Mouse (Mus musculus): Measurements from ENCODE around the gene Grin2c. TPM values are rescaled to one million over a fixed set of nuclear protein-coding genes. Genes with fewer than 3 reads are reported as not detected.

The Grin2c gene
- polyA plus RNA-seq, 1 experiment from 2014 or later = 0.18 TPM

DNA sequence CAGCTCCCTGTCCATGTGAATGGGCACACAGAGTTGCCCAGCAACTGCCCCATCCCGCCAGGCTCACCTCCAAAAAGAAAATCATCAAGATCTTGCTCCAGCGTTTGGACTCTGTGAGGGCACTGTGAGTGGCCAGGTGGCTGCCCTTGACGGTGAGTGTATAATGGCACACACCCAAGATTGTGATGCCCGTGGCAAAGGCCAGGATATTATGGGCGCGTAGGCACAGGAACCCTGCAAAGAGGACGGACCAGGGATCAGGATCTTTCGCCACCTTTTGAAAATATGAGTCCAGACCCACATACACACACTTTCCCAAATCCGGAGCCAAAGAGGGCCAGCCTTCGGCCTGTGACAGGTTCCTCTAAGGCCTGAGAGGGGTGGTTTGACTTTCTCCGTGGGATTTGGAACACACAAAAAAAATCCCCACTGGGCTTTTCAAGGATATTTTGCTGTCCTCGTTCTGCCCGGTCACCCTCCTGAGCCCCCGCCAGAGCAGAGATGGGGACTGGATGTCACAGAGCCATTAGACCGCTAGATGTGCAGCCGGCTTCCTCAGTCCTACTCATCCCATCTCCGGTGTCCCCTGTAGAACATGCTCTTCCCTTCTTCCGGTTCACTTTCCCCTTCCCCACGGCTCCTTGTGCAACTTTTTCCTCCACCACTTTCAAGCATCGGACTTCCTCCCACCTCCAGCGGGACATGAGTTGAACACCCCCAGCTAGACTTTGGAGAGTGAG is 29.6 kb upstream of the Grin2c start:
- H3K9me3 ChIP-seq (ENCODE audit: control insufficient read depth, low read length) = no peaks in the 10 kb centered on the region
- H3K27ac ChIP-seq (ENCODE audit: low read depth, low read length) = no peak overlapping the region
- peak overlapping the region; percentile 64 for H3K9ac ChIP-seq (ENCODE audit: low read length)
- no peak for ATAC-seq (ENCODE audit: low FRiP score)
- H3K36me3 ChIP-seq (ENCODE audit: control insufficient read depth, insufficient read depth, low read length) = no peaks in the 10 kb centered on the region
- WGBS = 60% methylated on average over 21 of the region's 21 CpGs
- DNase-seq (ENCODE audit: low spot score, missing footprints) = no peak
- H3K27me3 ChIP-seq (ENCODE audit: control insufficient read depth, insufficient read depth, low read length) = 0 out of 2 replicates have a peak, but pooled peaks cover 5% of the 10 kb centered on the region
- H3K4me2 ChIP-seq = peak overlapping the region; percentile 83
- peak overlapping the region; percentile 44 for H3K4me3 ChIP-seq (ENCODE audit: low read depth, low read length)
- H3K4me1 ChIP-seq (ENCODE audit: control insufficient read depth, insufficient read depth, low read length) = no peaks in the 10 kb centered on the region

DNA sequence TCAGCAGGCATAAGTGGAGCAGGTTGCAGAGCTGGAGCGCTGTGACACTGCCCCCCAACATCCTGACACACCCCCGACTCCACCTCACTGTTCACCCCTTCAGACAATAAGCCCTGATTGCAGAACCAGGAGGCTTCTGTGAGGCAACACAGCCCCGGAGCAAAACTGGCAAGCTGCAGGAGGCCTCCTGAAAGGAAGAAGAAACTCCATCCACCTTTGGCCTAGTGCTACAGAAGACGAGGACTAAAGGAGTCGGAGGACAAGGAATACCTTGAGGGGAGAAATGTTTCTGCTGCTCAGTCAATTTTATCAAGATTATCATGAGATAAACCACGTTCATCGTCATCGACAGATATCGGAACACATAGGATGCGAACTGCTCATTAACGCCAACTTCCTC is 28.9 kb upstream of the Grin2c start:
- Histone ChIP-seq H3K9ac (ENCODE audit: low read length) (no peak overlapping the region), H3K4me2 (no peak overlapping the region), H3K4me1 (ENCODE audit: control insufficient read depth, insufficient read depth, low read length) (no peaks in the 10 kb centered on the region), H3K36me3 (ENCODE audit: control insufficient read depth, insufficient read depth, low read length) (no peaks in the 10 kb centered on the region), H3K4me3 (ENCODE audit: low read depth, low read length) (no peak overlapping the region), H3K27me3 (ENCODE audit: control insufficient read depth, insufficient read depth, low read length) (0 out of 2 replicates have a peak, but pooled peaks cover 5% of the 10 kb centered on the region), H3K27ac (ENCODE audit: low read depth, low read length) (no peak overlapping the region), H3K9me3 (ENCODE audit: control insufficient read depth, low read length) (no peaks in the 10 kb centered on the region)
- DNase-seq (ENCODE audit: low spot score, missing footprints) = no peak
- WGBS = 94% methylated on average over 11 of the region's 11 CpGs
- no peak for ATAC-seq (ENCODE audit: low FRiP score)

DNA sequence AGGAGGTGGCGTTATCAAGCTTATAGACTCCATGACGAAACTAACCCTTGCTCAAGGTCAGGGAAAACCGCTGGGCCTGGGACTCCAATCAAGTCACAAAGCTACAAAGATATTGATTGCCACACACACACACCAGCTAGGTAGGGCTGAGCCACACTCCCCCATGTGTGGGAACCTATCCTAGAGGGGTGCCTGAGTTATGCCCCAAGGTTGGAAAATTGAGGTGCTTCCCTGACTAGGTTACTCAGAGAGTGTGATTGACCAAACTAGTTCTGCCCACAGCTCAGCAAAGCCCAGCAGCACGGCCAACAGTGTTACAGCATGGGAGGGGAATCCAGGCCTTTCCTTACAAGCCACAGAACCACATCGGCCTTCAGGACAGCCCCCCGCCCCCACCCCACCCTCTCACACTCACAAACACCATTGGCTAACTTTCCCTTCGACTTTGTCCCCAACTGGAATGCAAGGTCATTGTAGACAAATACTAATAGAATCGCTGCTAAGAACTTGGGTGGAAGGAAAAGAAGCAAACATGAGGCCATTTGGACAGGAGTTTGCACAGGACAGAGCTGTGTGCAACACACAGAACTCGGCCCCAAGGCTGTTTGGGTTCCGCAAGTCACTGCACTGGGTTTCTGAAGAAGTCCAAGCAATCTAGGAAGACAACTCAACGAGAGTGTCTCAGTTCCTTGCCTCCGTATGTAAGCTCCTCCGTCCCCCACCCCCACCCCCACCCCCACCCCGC is 25.8 kb upstream of the Grin2c start:
- Histone ChIP-seq H3K27ac (ENCODE audit: low read depth, low read length) (no peak overlapping the region), H3K4me2 (no peak overlapping the region), H3K4me1 (ENCODE audit: control insufficient read depth, insufficient read depth, low read length) (no peaks in the 10 kb centered on the region), H3K27me3 (ENCODE audit: control insufficient read depth, insufficient read depth, low read length) (0 out of 2 replicates have a peak, but pooled peaks cover 5% of the 10 kb centered on the region), H3K9me3 (ENCODE audit: control insufficient read depth, low read length) (no peaks in the 10 kb centered on the region), H3K4me3 (ENCODE audit: low read depth, low read length) (no peak overlapping the region), H3K36me3 (ENCODE audit: control insufficient read depth, insufficient read depth, low read length) (no peaks in the 10 kb centered on the region), H3K9ac (ENCODE audit: low read length) (no peak overlapping the region)
- no peak for ATAC-seq (ENCODE audit: low FRiP score)
- 73% methylated on average over 14 of the region's 14 CpGs for WGBS
- no peak for DNase-seq (ENCODE audit: low spot score, missing footprints)

DNA sequence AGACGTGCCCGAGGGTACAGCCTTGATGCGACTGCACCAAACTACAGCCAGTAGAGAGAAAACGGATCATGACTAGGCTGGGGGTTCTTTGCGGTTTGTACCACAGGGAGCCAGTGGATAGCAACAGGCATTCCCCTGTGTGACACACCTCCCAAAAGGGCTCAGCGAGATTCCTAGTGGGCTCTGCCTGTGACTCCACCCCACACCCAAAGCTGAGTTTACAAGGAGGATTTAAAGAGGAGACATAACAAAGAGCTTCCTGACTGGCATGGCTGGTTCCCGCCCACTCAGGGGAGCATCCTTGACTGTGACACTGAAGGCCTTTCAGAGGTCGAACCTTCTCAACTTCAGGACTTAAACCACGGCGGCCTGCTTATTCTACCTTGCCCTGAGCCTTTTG is 24.5 kb upstream of the Grin2c start:
- Histone ChIP-seq H3K4me1 (ENCODE audit: control insufficient read depth, insufficient read depth, low read length) (no peaks in the 10 kb centered on the region; the same call in 1 of the 2 replicates), H3K9me3 (ENCODE audit: control insufficient read depth, low read length) (no peaks in the 10 kb centered on the region), H3K27ac (ENCODE audit: low read depth, low read length) (no peak overlapping the region), H3K36me3 (ENCODE audit: control insufficient read depth, insufficient read depth, low read length) (no peaks in the 10 kb centered on the region), H3K27me3 (ENCODE audit: control insufficient read depth, insufficient read depth, low read length) (no peaks in the 10 kb centered on the region), H3K9ac (ENCODE audit: low read length) (0 out of 2 replicates have a peak overlapping the region, but pooled peaks have one; percentile 4), H3K4me2 (no peak overlapping the region), H3K4me3 (ENCODE audit: low read depth, low read length) (no peak overlapping the region)
- ATAC-seq (ENCODE audit: low FRiP score) (no peak), DNase-seq (ENCODE audit: low spot score, missing footprints) (no peak)
- 76% methylated on average over 10 of the region's 10 CpGs for WGBS

DNA sequence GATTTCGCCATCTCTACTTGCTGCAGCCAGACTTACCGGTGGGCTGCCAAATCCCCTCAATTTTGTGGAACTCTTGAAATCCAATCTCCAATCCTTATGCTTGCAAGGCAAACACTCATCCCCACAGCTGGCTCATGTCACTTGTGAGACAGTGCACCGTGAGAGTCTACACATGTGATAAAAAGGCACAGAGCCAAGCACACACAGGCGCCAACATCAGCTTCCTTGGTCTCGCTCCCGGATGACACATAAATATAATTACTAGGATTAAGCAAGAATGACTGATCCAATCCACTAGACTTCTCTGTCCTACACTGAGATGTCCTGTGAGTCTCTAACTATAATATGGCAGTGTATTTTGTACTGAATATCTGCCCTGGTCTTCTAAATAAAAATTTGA is 23.9 kb upstream of the Grin2c start:
- WGBS = 91% methylated on average over 6 of the region's 6 CpGs
- H3K36me3 ChIP-seq (ENCODE audit: control insufficient read depth, insufficient read depth, low read length) = no peaks in the 10 kb centered on the region
- no peak overlapping the region for H3K9ac ChIP-seq (ENCODE audit: low read length)
- H3K4me3 ChIP-seq (ENCODE audit: low read depth, low read length) = no peak overlapping the region
- no peak for DNase-seq (ENCODE audit: low spot score, missing footprints)
- no peak overlapping the region for H3K27ac ChIP-seq (ENCODE audit: low read depth, low read length)
- no peaks in the 10 kb centered on the region for H3K27me3 ChIP-seq (ENCODE audit: control insufficient read depth, insufficient read depth, low read length)
- H3K9me3 ChIP-seq (ENCODE audit: control insufficient read depth, low read length) = no peaks in the 10 kb centered on the region
- H3K4me1 ChIP-seq (ENCODE audit: control insufficient read depth, insufficient read depth, low read length) = no peaks in the 10 kb centered on the region; the same call in 1 of the 2 replicates
- no peak overlapping the region for H3K4me2 ChIP-seq
- no peak for ATAC-seq (ENCODE audit: low FRiP score)

DNA sequence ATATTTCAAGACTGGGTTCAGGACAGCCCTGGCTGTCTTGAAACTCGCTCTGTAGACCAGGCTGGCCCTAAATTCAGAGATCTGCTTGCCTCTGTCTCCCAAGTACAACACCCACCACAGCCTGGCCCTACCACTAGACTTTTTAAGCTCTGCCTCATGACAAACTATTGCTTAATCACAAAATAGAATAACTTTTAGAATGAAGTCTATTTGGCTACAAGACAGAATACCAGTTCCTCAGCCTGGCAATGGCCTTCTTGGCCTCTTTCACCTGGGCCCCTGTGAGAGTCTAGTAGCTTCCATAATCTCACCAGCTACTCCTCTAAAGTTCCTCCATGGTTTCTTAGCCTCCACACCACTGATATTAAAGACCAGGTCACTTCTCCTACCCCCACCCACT is 23.3 kb upstream of the Grin2c start:
- ATAC-seq (ENCODE audit: low FRiP score) (no peak), DNase-seq (ENCODE audit: low spot score, missing footprints) (no peak)
- H3K27me3 ChIP-seq (ENCODE audit: control insufficient read depth, insufficient read depth, low read length) = no peaks in the 10 kb centered on the region
- no peak overlapping the region for H3K9ac ChIP-seq (ENCODE audit: low read length)
- H3K9me3 ChIP-seq (ENCODE audit: control insufficient read depth, low read length) = no peaks in the 10 kb centered on the region
- no peak overlapping the region for H3K4me3 ChIP-seq (ENCODE audit: low read depth, low read length)
- 78% methylated on average over 1 of the region's 1 CpGs for WGBS
- H3K4me1 ChIP-seq (ENCODE audit: control insufficient read depth, insufficient read depth, low read length) = no peaks in the 10 kb centered on the region; the same call in 1 of the 2 replicates
- H3K4me2 ChIP-seq = no peak overlapping the region
- H3K27ac ChIP-seq (ENCODE audit: low read depth, low read length) = no peak overlapping the region
- no peaks in the 10 kb centered on the region for H3K36me3 ChIP-seq (ENCODE audit: control insufficient read depth, insufficient read depth, low read length)

DNA sequence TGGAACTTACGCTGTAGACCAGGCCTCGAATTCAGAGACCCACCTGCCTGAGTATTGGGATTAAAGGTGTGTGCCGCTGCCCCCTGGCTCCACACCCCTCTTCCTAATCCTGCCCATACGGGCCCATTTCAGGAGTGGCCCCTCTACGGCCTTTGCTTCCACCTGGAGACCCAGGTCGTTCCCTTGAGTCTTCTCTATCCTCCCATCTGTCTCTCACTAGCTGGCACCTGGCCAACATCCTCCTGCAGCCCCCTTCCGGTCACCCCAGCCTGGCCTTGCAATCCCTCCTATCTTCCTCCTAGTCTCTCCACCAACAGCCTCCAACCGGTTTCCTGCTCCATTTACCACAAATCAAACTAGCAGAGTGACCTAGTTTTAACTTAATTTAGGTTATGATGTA is 22.8 kb upstream of the Grin2c start:
- 85% methylated on average over 8 of the region's 8 CpGs for WGBS
- no peaks in the 10 kb centered on the region for H3K36me3 ChIP-seq (ENCODE audit: control insufficient read depth, insufficient read depth, low read length)
- ATAC-seq (ENCODE audit: low FRiP score) = no peak

DNA sequence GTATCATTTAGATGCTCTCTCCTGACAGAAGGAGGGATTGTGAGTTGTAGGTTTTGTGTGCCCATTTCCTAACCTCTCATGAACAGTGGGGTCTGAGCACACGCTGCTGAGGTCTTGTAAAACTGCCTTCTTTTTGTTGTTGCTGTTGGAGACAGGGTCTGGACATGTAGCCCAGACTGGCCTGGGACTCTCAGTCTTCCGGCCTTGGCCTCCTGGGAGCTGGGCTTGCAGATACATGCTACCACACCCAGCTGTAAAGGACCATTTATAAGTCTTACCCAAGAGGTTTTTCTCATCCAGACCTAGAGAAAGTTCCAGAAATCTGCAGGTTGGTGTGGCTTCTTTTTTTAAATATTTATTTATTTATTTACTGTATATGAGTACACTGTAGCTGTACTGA is 21.3 kb upstream of the Grin2c start:
- WGBS = 83% methylated on average over 2 of the region's 2 CpGs
- no peak overlapping the region for H3K27ac ChIP-seq (ENCODE audit: low read depth, low read length)
- no peak overlapping the region for H3K4me3 ChIP-seq (ENCODE audit: low read depth, low read length)
- no peak overlapping the region for H3K9ac ChIP-seq (ENCODE audit: low read length)
- H3K36me3 ChIP-seq (ENCODE audit: control insufficient read depth, insufficient read depth, low read length) = no peaks in the 10 kb centered on the region
- no peaks in the 10 kb centered on the region; the same call in 1 of the 2 replicates for H3K4me1 ChIP-seq (ENCODE audit: control insufficient read depth, insufficient read depth, low read length)
- no peak for DNase-seq (ENCODE audit: low spot score, missing footprints)
- no peaks in the 10 kb centered on the region for H3K27me3 ChIP-seq (ENCODE audit: control insufficient read depth, insufficient read depth, low read length)
- no peak overlapping the region for H3K4me2 ChIP-seq
- no peaks in the 10 kb centered on the region for H3K9me3 ChIP-seq (ENCODE audit: control insufficient read depth, low read length)
- ATAC-seq (ENCODE audit: low FRiP score) = no peak

More for the DNA sequence above, 22.8 kb upstream of the Grin2c start:
- Histone ChIP-seq H3K27ac (ENCODE audit: low read depth, low read length) (no peak overlapping the region), H3K4me2 (no peak overlapping the region), H3K4me3 (ENCODE audit: low read depth, low read length) (no peak overlapping the region), H3K9me3 (ENCODE audit: control insufficient read depth, low read length) (no peaks in the 10 kb centered on the region), H3K9ac (ENCODE audit: low read length) (no peak overlapping the region), H3K4me1 (ENCODE audit: control insufficient read depth, insufficient read depth, low read length) (no peaks in the 10 kb centered on the region; the same call in 1 of the 2 replicates), H3K27me3 (ENCODE audit: control insufficient read depth, insufficient read depth, low read length) (no peaks in the 10 kb centered on the region)
- DNase-seq (ENCODE audit: low spot score, missing footprints) = no peak

DNA sequence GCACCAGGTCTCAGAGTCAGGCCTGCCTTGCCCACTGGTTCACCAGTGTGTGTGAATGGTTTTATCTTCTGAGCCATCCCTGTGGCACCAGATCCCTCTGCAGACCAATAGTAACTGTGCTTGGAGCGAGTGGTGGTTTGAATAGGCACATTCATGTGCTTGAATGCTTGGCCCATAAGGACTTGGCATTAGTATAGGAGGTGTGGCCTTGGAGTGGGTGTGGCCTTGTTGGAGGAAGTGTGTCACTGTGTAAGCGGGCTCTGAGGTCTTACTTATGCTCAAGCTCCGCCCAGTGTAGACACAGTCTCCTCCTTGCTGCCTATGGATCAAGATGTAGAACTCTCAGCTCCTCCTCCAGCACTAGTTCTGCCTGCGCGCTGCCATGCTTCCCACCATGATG is 20.3 kb upstream of the Grin2c start:
- Histone ChIP-seq H3K4me1 (ENCODE audit: control insufficient read depth, insufficient read depth, low read length) (no peaks in the 10 kb centered on the region; the same call in 1 of the 2 replicates), H3K9me3 (ENCODE audit: control insufficient read depth, low read length) (no peaks in the 10 kb centered on the region), H3K4me3 (ENCODE audit: low read depth, low read length) (no peak overlapping the region), H3K4me2 (no peak overlapping the region), H3K9ac (ENCODE audit: low read length) (no peak overlapping the region), H3K36me3 (ENCODE audit: control insufficient read depth, insufficient read depth, low read length) (no peaks in the 10 kb centered on the region), H3K27ac (ENCODE audit: low read depth, low read length) (no peak overlapping the region), H3K27me3 (ENCODE audit: control insufficient read depth, insufficient read depth, low read length) (no peaks in the 10 kb centered on the region)
- WGBS = 85% methylated on average over 5 of the region's 5 CpGs
- DNase-seq (ENCODE audit: low spot score, missing footprints) (no peak), ATAC-seq (ENCODE audit: low FRiP score) (no peak)

All from midbrain, embryonic 11.5 days (tissue).